Mouse (Mus musculus): ENCODE results near the gene Rsad2. TPM values are rescaled to one million over a fixed set of nuclear protein-coding genes. Genes with fewer than 3 reads are reported as not detected.
"Not testable (repeated sequence)": the region's sequence is repeated elsewhere in the genome, so short reads cannot be mapped to it uniquely, and the experiment has no call there.

Rsad2 gene
- polyA plus RNA-seq, 1 experiment from 2014 or later, result 2.6 TPM

GRCm38 (mm10) chr12:26444054-26444453, 12.2 kb downstream of the Rsad2 start:
- Histone ChIP-seq H3K4me2 (no peak overlapping the region), H3K9ac (no peak overlapping the region), H3K4me3 (no peak overlapping the region), H3K4me1 (replicated peaks) (no peaks in the 10 kb centered on the region), H3K27me3 (no peaks in the 10 kb centered on the region), H3K36me3 (no peaks in the 10 kb centered on the region), H3K27ac (no peak overlapping the region), H3K9me3 (replicated peaks) (no peaks in the 10 kb centered on the region)
- WGBS, result 0% methylated on average over 2 of the region's 2 CpGs
- no peak for ATAC-seq (replicated peaks; ENCODE audit: insufficient number of reproducible peaks, insufficient read depth, low FRiP score, low read depth)

- H3K27me3 ChIP-seq, result no peaks in the 10 kb centered on the region
- no peak overlapping the region for H3K4me2 ChIP-seq
- no peaks in the 10 kb centered on the region for H3K9me3 ChIP-seq (replicated peaks)
- H3K27ac ChIP-seq, result no peak overlapping the region
- H3K4me1 ChIP-seq (replicated peaks), result no peaks in the 10 kb centered on the region; the same call in 1 of the 2 replicates
- WGBS, result 57% methylated on average over 3 of the region's 3 CpGs
- H3K9ac ChIP-seq, result no peak overlapping the region
- ATAC-seq (replicated peaks; ENCODE audit: insufficient number of reproducible peaks, insufficient read depth, low FRiP score, low read depth), result no peak
- no peaks in the 10 kb centered on the region for H3K36me3 ChIP-seq
- no peak overlapping the region for H3K4me3 ChIP-seq
These were observed 16.9 kb downstream of the Rsad2 start for GRCm38 (mm10) chr12:26439366-26439765.

- Histone ChIP-seq H3K36me3 (no peaks in the 10 kb centered on the region), H3K4me3 (no peak overlapping the region), H3K4me2 (no peak overlapping the region), H3K27me3 (no peaks in the 10 kb centered on the region), H3K4me1 (replicated peaks) (no peaks in the 10 kb centered on the region; the same call in 1 of the 2 replicates), H3K27ac (no peak overlapping the region), H3K9ac (no peak overlapping the region), H3K9me3 (replicated peaks) (no peaks in the 10 kb centered on the region)
- ATAC-seq (replicated peaks; ENCODE audit: insufficient number of reproducible peaks, insufficient read depth, low FRiP score, low read depth), result no peak
- WGBS, result 54% methylated on average over 3 of the region's 3 CpGs
These were observed 18.3 kb downstream of the Rsad2 start for GRCm38 (mm10) chr12:26437950-26438349.

GRCm38 (mm10) chr12:26436334-26436733, 19.9 kb downstream of the Rsad2 start:
- Histone ChIP-seq H3K27ac (no peak overlapping the region), H3K9ac (no peak overlapping the region), H3K4me1 (replicated peaks) (no peaks in the 10 kb centered on the region; the same call in 1 of the 2 replicates), H3K36me3 (no peaks in the 10 kb centered on the region), H3K4me3 (no peak overlapping the region), H3K27me3 (no peaks in the 10 kb centered on the region), H3K4me2 (no peak overlapping the region), H3K9me3 (replicated peaks) (no peaks in the 10 kb centered on the region)
- ATAC-seq (replicated peaks; ENCODE audit: insufficient number of reproducible peaks, insufficient read depth, low FRiP score, low read depth), result no peak
- 59% methylated on average over 4 of the region's 4 CpGs for WGBS

GRCm38 (mm10) chr12:26428771-26429170, 27.5 kb downstream of the Rsad2 start:
- 71% methylated on average over 2 of the region's 2 CpGs for WGBS
- not testable (repeated sequence) for H3K4me1 ChIP-seq (replicated peaks); H3K27me3 ChIP-seq; H3K27ac ChIP-seq; H3K9ac ChIP-seq; H3K9me3 ChIP-seq (replicated peaks); H3K36me3 ChIP-seq; ATAC-seq (replicated peaks; ENCODE audit: insufficient number of reproducible peaks, insufficient read depth, low FRiP score, low read depth); H3K4me3 ChIP-seq; H3K4me2 ChIP-seq

- 82% methylated on average over 2 of the region's 2 CpGs for WGBS
- Histone ChIP-seq H3K4me3 (no peak overlapping the region), H3K4me2 (no peak overlapping the region), H3K4me1 (replicated peaks) (no peaks in the 10 kb centered on the region), H3K27ac (no peak overlapping the region), H3K27me3 (no peaks in the 10 kb centered on the region), H3K9me3 (replicated peaks) (no peaks in the 10 kb centered on the region), H3K36me3 (no peaks in the 10 kb centered on the region), H3K9ac (no peak overlapping the region)
- ATAC-seq (replicated peaks; ENCODE audit: insufficient number of reproducible peaks, insufficient read depth, low FRiP score, low read depth), result no peak
These were observed 31.4 kb downstream of the Rsad2 start for GRCm38 (mm10) chr12:26424841-26425240.

GRCm38 (mm10) chr12:26418322-26418721, 37.9 kb downstream of the Rsad2 start:
- no peak for ATAC-seq (replicated peaks; ENCODE audit: insufficient number of reproducible peaks, insufficient read depth, low FRiP score, low read depth)

GRCm38 (mm10) chr12:26416636-26417295, 39.5 kb downstream of the Rsad2 start:
- no peaks in the 10 kb centered on the region for H3K36me3 ChIP-seq
- H3K27ac ChIP-seq, result no peak overlapping the region
- H3K4me3 ChIP-seq, result no peak overlapping the region
- 76% methylated on average over 7 of the region's 7 CpGs for WGBS
- no peaks in the 10 kb centered on the region for H3K27me3 ChIP-seq
- no peak overlapping the region for H3K9ac ChIP-seq
- H3K4me2 ChIP-seq, result no peak overlapping the region
- no peak for ATAC-seq (replicated peaks; ENCODE audit: insufficient number of reproducible peaks, insufficient read depth, low FRiP score, low read depth)
- no peaks in the 10 kb centered on the region for H3K9me3 ChIP-seq (replicated peaks)
- H3K4me1 ChIP-seq (replicated peaks), result peaks cover 20% of the 10 kb centered on the region

More at GRCm38 (mm10) chr12:26418322-26418721, 37.9 kb downstream of the Rsad2 start:
- Histone ChIP-seq H3K4me3 (no peak overlapping the region), H3K9ac (no peak overlapping the region), H3K36me3 (no peaks in the 10 kb centered on the region), H3K27ac (no peak overlapping the region), H3K27me3 (no peaks in the 10 kb centered on the region), H3K9me3 (replicated peaks) (no peaks in the 10 kb centered on the region), H3K4me2 (no peak overlapping the region), H3K4me1 (replicated peaks) (peaks cover 8% of the 10 kb centered on the region; the same call in 1 of the 2 replicates)
- WGBS, result 74% methylated on average over 4 of the region's 4 CpGs

- H3K9me3 ChIP-seq (replicated peaks), result no peaks in the 10 kb centered on the region
- peak within 1 kb of the TSS; percentile 39 for H3K27ac ChIP-seq
- peak within 1 kb of the TSS; percentile 92 for H3K4me2 ChIP-seq
- under 1% methylated on average over 45 of the region's 45 CpGs for WGBS
- H3K4me3 ChIP-seq, result peak within 1 kb of the TSS; percentile 91
- H3K4me1 ChIP-seq (replicated peaks), result peaks cover 23% of the 10 kb centered on the region
- peak within 1 kb of the TSS; percentile 84 for H3K9ac ChIP-seq
- no peaks in the 10 kb centered on the region for H3K27me3 ChIP-seq
- peak; percentile 84 for ATAC-seq (replicated peaks; ENCODE audit: insufficient number of reproducible peaks, insufficient read depth, low FRiP score, low read depth)
- no peaks in the 10 kb centered on the region for H3K36me3 ChIP-seq
These were observed 41.0 kb downstream of the Rsad2 start, which contains the start of gene Rnf144a for GRCm38 (mm10) chr12:26415104-26415771. Rnf144a (minus strand) TSS chr12:26415254.

GRCm38 (mm10) chr12:26414451-26415103, 41.7 kb downstream of the Rsad2 start:
- H3K4me3 ChIP-seq, result peak overlapping the region; percentile 91
- H3K9ac ChIP-seq, result peak overlapping the region; percentile 84
- no peaks in the 10 kb centered on the region for H3K9me3 ChIP-seq (replicated peaks)
- ATAC-seq (replicated peaks; ENCODE audit: insufficient number of reproducible peaks, insufficient read depth, low FRiP score, low read depth), result peak; percentile 57
- WGBS, result under 1% methylated on average over 63 of the region's 64 CpGs
- H3K4me2 ChIP-seq, result peak overlapping the region; percentile 92
- H3K4me1 ChIP-seq (replicated peaks), result peaks cover 26% of the 10 kb centered on the region
- peak overlapping the region; percentile 39 for H3K27ac ChIP-seq
- no peaks in the 10 kb centered on the region for H3K27me3 ChIP-seq
- no peaks in the 10 kb centered on the region for H3K36me3 ChIP-seq

- H3K36me3 ChIP-seq, result no peaks in the 10 kb centered on the region
- no peaks in the 10 kb centered on the region for H3K27me3 ChIP-seq
- H3K27ac ChIP-seq, result 0 out of 2 replicates have a peak overlapping the region, but pooled peaks have one; percentile 39
- 51% methylated on average over 8 of the region's 8 CpGs for WGBS
- ATAC-seq (replicated peaks; ENCODE audit: insufficient number of reproducible peaks, insufficient read depth, low FRiP score, low read depth), result no peak
- H3K4me3 ChIP-seq, result peak overlapping the region; percentile 91
- H3K4me1 ChIP-seq (replicated peaks), result peaks cover 28% of the 10 kb centered on the region
- H3K9ac ChIP-seq, result peak overlapping the region; percentile 84; the same call in 1 of the 2 replicates
- peak overlapping the region; percentile 92 for H3K4me2 ChIP-seq
- no peaks in the 10 kb centered on the region for H3K9me3 ChIP-seq (replicated peaks)
These were observed 42.3 kb downstream of the Rsad2 start for GRCm38 (mm10) chr12:26413961-26414411.

Measured in heart, embryonic 15.5 days (tissue).